Mouse (Mus musculus) A20 (cell line): ENCODE measurements around the gene Slc6a21.
A peak's percentile ranks its signal among the peaks of the same experiment; 100 is the strongest.

Experiments
- DNase-seq: peaks from one replicate; pipeline ENCODE4 v3.0.0-alpha.2; 2011; ENCODE audit warnings: low read depth, low spot score

Slc6a21 gene

DNA sequence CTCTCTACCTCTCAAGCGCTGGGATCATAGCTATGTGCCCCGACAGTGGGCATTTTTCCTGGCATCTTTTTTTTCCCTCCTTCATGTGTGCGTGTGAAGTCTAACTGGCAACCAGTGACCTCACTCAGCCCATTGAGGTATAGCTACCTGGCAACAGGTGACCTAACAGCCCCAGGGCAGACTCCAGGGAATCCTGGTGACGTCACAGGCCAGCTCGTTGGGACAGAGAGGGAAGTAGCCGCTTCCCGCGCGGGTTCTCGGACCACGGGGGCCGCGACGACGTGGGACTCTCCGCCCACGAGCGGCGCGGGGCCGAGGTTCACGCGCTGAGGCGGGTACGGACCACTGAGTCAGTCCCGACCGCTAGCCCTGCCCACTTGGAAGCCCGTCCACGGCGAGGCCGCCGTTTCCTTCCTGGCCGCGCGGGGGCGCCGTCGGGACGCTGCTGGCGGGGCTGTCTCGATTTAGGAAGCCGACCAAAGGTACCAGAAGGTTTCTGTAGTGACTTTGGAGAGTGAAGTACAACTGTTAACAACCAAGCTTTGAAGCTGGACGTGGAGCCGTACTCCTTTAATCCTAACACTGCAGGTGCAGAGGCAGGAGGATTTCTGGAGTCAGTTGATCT is at the start of gene Slc6a21:
Gene Slc6a21 (plus strand): TSS at position 378 of the 625 bp plus-strand sequence.
- DNase-seq, result peak; percentile 81

DNA sequence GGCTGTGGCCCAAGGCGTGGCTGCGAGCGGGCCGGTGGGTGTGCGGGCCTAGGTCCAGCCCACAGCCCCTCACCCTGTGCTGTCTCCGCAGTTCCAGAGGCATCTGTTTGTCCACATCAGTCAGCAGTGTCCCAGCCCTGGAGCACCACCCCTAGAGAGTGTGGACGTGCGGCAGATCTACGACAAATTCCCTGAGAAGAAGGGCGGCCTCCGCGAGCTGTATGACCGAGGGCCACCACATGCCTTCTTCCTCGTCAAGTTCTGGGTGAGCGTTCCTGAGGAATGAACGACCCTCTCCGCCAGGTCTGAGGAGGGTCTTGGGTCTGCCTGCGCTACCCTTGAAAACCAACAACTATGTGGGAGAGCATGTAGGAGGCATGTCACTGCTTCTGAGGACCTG is 48.8 kb upstream of the Slc6a21 start:
- no peak for DNase-seq

DNA sequence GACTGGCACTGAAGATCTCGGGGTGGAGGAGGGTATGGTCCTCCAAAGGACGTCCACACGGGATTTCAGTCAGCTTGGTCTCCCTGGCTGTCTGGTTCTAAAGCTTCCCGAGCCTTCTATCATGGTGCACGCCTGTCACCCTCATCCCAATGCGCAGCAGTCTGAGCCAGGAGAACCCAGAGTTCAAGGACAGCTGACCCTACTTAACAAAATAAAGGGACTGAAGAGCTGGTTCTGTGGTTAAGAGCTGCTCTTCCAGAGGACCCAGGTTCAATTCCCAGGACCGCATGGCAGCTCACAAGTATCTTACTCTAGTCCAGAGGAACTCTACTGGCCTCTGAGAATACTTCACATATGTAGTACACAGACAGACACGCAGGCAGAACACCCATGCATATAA is 48.3 kb upstream of the Slc6a21 start:
- no peak for DNase-seq

DNA sequence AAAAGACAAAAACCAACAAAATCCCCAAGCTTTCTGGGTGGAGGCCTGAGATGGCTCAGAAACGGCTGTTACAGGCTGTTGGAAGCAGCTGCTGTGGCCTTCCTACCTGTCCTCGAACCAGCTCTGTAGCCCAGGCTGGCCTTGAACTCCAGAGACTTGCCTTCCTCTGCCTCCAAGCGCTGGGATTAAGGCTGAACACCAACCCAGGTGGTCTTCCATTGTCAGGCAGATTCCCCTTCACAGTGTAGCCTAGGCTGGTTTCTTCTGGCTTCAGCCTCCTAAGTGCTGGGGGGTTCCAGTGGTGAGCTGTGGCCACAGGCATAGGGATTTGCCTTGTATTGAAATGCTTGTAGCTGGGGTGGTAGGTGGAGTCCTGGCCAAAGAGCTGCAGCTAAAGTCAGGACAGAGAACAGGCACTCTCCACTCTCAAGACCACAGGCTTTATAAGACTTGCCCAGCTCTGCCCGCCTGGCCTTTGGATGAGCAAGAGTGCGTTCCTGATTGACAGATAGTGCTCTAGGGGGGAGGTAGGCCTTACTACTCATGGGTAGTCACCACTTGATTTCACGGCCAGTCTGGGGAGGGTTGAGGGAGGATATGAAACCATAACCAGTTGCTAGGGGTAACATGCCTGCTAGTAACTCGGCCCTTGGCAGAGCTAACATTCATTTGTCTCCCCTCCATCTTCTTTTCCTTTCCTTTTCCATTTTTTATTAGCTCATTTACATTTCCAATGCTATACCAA is 47.7 kb upstream of the Slc6a21 start:
- DNase-seq, result peak; percentile 91

DNA sequence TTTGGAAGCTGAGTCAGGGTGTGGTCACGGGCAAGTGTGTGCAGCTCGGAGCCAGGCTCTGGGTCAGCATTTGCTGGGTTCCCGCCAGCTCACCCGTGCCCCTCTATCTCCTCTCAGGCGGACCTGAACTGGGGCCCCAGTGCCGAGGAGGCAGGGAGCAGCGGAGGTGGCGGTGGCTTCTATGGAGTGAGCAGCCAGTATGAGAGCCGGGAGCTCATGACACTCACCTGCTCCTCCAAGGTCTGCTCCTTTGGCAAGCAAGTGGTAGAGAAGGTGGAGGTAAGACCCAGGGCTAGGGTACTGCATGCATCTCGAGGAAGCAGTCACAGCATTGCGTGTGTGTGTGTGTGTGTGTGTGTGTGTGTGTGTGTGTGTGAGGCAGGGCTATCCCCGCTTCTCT is 46.1 kb upstream of the Slc6a21 start:
- peak; percentile 32 for DNase-seq

DNA sequence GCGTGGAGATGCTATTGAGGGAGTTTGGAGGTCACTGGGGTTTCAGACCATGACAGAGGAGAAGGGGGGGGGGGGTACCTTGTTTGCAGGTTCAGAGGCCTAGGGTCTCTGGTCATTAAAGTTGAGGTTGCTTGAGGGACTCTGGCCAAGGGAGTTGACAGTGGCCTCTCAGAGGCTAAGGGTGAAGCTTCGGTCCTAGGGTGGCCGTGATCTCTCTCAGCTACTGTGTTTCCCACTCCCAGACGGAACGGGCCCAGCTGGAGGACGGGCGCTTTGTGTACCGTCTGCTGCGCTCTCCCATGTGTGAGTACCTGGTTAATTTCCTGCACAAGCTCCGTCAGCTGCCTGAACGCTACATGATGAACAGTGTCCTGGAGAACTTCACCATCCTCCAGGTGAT is 45.4 kb upstream of the Slc6a21 start:
- no peak for DNase-seq

DNA sequence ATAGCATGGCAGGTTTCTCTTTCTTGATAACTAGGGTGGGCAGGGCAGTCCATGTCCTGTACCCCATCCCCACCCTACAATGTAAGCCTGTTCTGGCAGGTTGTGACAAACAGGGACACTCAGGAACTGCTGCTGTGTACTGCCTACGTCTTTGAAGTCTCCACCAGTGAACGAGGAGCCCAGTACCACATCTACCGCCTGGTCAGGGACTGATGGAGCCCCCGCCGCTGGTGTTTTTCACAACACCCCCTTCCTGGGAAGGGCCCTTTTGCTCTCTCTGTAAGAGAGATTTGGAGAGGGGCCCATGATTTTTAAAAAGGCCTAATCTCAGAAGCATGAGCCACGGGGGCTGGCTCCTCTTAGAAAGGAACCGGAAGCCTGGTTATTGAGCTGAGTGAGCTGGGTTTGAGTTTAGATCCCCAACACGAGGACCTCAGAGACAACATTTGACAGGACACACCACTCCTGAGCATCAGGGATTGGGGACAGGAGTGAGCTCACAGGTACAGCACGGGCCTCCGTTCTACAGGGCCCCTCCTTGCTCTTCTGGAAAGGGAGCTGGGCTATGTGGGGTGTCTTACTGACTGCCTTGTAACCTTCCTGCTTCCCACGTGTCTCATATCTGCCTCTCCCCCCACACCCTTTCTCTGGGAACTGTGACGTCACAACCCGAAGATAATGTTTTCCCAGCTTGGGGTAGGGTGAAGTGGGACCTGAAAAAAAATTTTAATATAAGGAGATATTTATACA is 44.4 kb upstream of the Slc6a21 start:
- no peak for DNase-seq

DNA sequence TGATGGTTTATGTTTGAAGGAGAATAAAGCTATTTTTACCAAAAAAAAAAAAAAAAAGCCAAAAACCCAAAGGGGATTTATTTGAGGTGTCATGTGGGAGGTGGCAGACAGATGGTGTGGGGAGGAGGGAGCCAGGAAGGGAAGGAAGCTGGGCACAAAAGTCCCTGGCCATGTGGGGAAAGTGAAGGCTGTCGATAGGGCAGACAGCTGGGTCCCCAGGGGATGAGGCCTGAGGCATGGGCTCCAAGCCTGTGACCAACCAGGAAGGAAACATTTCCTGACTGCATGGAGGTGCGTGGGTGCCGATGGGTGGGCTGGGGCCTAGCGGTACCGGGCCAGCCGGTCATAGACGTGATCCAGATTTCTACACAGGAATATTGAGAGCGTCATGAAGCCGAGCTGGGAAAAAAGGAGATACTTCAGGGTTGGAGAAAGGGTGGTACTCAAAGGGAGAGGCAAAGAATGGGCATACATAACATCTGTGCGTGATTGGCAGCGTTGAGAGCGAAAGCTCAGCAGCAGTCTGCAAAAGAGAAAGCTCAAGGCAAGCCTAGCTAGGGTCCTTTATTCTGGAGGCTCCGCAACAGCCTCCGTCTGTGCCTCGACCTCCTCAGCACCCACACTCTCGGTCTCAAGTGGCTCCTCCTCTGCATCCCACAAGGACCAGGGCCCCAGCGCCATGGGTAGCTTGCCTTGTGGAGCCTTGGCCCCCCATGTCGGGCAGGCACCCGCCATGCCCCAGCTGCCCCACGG is 43.6 kb upstream of the Slc6a21 start:
- DNase-seq, result no peak

DNA sequence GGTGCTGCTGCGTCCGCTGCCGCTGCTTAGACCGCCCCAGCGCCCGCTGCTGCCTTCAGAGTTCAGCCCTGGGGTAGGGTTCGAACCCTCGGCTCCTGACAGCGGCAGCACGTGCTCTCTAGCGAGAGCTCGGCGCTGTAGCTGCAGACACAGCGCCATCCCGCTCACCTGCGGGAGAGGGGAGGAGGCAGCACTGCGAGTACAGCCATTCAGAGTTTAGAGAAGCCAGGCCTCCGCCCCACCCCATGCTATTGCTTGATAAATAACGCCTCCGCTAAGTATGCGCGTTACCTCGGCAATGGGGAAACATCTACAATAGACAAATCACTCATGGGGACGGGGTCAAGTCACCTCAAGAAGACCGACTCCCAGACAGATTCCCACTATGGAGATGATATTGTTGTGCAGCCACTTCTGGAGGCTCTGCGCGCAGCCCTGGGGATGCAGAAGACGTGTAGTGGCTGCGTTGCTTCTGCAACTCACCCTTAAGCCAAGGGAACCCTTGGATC is 42.9 kb upstream of the Slc6a21 start:
- no peak for DNase-seq

DNA sequence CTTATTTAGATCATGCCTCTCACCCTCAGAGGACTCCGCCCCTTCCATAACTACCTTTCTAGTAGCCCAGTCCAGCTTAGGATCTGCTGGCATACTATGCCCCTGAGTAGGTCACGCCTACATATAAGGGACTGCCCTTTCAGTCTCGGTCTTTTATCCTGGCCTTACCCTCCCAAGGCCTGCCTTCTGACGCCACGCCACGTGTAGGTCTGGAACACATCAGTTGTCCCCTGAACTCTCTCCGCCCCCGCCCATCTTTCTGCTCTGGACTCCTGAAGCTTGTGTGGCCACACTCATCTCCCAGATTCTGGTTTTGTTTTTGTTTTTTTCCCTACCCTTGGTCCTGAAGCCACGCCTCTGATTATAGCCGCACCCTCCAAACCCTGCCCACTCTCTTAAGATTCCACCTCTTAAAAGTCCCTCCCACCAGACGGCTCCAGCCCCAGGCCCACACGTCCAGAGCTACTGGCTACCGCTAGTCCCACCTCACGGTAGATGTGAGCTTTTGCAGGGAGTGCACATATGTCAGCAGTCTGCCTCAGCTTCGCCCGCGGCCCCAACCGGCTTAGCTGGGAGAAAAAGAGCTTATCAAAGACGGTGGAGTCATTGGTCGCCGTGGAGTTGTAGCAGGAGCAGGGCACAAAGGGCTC is 42.3 kb upstream of the Slc6a21 start:
- DNase-seq, result no peak

DNA sequence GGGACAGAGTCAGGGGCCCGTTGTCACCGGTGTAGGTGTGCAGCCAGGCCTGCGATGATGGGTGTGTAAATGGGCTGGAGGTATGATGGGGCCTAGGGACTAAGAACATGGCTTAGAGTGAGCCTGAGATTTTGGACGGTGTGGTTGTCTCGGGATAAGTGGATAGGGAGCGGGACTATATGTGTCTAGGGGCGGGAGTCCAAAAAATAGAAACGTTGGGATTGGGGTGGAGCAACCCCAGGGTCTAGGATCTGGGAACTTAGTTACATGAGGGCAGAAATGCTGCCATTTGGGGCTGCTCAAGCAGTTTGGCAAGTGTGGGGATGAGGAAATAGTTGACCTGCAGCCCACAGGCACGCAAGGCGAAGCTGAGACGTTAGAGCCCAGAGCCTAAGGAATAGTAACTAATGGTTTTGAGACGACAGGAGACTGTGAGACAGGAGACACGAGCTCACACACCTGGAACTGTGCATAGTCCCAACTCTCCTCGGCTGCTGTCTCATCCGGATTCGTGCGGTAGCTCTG is 41.6 kb upstream of the Slc6a21 start:
- DNase-seq, result no peak

DNA sequence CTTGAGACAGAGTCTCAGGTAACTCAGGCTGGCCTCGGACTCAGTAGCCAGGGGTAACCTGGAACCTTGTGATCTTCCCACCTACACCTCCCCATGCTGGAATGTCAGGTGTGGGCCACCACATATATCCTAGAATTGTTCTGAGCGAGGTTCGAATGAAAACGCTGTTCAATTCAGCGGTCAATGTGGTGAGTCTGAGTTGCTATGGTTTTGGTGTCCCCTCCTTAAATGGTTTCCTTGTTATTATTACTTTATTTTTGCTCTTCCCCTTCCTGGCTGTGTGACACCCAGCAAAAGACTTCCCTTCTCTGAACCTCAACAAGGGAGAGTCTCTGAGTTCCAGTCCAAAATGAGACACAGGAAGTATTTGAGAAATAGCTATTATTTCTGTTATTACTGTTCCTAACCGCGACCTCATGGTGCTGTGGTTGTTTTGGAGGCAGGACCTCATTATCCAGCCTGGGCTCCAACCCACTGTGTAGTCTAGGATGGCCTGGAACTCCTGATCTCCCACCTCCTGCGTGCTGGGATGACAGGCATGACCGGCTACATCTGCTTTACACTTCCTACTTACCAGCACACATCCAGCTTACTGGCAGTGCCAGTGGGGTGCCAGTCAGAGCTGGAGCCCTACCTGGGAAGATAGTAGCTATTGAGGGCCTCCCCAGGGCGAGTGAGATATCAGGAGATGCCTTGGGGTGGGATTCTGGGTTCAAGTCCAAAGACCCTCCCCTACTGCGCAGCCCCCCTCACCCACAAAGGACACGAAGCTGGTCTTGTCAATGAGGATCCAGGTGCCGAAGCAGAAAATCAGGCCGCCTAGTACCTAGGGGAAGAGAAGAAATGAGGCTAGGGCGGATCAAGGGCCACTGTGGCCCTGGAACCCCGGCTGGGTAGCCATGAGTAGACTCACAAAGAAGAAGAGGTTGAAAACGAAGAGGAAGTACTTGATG is 39.3 kb upstream of the Slc6a21 start:
- peak; percentile 59 for DNase-seq

DNA sequence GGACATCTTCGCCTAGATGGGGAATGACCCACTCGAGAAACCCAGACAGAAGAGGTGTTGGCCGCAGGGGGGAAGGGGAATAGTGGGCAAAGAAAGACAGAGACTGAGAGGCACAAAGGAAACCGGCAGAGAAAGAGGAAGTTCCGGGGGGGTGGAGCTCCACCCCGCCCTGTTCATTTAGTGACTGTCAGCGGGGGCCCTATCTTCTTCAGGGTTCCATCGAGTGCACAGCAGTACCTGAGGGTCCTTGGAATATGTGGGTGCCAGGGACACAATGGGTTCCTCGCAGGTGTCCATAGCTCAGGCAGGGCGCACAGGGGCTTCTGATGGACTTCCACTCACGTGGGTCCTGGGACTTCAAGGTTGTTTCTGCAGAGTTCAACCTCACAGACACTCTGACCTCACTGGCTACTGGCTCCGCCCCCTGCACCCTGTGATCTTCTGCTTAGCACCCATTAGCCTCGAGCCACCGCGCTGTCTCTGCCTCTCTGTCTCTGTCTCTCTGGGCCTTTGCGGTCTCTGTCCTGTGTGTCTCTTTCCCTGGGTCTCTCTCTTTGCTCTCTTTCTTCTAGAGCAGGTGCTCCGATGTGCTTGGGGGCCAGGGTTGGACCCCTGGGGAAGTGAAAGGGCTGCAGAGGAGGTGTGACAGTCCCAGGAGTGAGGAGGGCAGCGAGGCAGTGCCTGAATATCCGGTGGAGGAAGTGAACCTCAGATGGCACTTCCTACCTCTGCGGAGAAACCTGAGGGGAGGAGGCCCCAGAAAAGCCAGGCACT is 38.4 kb upstream of the Slc6a21 start, which contains the start of gene Cd37:
Gene Cd37 (minus strand): TSS at position 393 of the 774 bp plus-strand sequence.
- peak; percentile 96 for DNase-seq

DNA sequence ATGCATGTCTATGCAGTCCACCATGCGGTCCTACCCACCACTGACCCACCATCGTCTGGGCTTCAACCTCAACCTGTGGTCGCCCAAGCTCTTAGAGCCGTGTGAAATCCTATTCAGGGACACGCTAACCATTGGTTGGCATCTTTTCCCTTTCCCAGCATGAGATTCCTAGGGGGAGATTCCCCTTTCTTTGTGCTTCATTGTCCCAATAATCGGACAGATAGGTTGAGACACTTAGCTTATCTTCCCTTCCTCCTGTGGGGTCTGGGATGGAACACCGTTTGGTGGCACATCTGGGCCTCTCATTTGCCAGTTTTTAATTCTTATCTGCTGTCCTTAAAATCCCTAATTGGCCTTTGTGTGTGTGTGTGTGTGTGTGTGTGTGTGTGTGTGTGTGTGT is 37.2 kb upstream of the Slc6a21 start:
- no peak for DNase-seq

DNA sequence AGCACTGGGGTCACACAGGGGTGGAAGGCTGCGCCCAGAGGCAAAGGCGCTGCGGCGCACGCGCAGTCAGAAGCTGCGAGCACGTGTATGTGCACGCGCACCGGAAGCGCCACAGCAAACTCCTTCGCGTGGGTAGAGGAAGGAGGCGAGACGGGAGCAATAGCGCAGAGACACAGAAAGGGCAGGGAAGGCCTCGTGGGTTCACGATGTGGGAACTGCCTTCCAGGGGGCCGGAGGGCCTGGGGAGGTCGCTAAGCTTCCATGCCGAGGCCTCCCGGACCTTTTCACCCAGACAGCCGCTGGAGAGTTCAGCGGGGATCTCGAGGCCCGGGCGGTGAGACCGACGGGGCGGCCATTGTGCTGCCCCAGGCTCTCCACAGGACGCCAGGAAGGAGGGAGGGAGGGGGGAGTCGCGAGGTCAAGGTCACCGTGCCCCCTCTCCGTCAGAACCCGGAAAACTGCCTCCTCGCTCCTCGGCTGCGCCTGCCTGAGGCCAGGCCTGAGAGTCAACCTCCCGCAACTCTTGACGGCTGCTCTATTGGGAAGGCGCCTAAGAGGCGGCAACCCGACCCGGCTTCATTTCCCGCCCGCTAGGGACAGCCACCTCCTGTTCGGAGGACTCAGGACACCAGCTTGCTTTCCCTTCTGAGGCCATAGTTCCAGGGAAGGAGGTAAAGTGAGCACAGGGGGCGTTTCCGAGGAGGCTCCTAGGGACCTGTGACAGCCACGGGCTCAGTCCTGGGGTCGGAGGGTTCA is 36.5 kb upstream of the Slc6a21 start, which contains the start of gene Slc6a16:
Gene Slc6a16 (plus strand): TSS at position 453 of the 756 bp plus-strand sequence.
- DNase-seq, result peak; percentile 87

DNA sequence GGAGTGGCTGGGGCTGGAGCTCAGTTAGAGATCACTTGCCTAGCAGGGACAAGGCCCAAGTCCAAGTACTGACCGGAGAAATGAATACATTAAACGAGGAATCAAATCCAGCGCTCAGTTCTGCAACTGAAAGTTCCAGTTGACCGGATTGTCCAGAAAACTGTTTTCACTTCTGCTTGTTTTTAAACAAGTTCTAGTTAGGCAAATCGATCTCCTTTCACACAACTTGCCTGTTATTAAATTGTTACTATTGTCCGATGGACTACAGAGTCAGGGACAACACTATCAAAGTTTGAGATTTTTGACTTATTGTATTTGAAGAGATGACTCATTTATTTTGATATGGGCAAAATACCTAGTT is 35.9 kb upstream of the Slc6a21 start:
- peak; percentile 82 for DNase-seq

DNA sequence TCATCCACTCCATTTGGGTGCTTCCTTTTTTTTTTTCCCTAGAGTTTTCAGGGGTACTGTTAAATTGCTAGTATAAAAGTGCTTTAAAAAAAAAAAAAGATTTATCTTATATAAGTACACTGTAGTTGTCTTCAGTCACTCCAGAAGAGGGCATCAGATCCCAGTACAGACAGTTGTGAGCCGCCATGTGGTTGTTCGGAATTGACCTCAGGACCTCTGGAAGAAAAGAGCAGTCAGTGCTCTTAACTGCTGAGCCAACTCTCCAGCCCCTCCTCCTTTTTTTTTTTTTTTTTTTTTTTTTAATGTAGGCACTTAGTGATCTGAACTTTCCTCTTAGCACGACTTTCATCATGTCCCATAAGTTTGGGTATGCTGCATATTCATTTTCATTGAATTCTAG is 29.6 kb upstream of the Slc6a21 start:
- DNase-seq, result no peak

DNA sequence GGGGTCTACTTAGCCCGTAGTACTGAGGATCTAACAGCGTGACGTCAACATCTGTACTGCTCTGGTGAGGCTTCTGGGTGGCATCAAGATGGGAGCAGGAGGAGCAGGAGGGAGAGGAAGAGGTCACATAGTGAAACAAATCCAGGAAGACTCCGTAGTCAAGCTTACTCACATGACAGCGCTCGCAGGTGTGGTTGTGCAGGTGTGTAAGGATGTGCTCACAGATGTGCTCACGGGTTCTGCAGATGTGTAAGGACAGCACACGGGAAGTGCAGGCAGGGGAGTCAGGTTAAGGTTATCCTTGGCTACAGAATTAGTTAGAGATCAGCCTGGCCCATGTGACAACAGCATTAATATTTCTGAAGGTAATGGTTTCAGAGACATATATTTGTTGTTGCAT is 23.5 kb upstream of the Slc6a21 start:
- DNase-seq, result no peak
